Comparison of ENCODE assay signal across 12 mouse cellular contexts in genomic region chr1:83218260-83218659, GRCm38 (mm10). TPM values are rescaled to one million over a fixed set of nuclear protein-coding genes. Genes with fewer than 3 reads are reported as not detected.
DNase-seq lines count a peak whose midpoint lies in the region; ATAC-seq and TF ChIP-seq lines count a peak whose summit lies in the region.
"Had no signal": no experiment of that assay in that cellular context is flagged by ENCODE, and none has a peak within 500 bp of the region (broad histone marks: within the 10 kb centered on the region; RNA-seq: fewer than 3 reads in every experiment).

No protein-coding gene starts in this region.

- no peak overlapping the region for H3K4me2 ChIP-seq in embryonic facial prominence, embryonic 11.5 days (ENCODE audit: low read depth, low read length)
- no peak overlapping the region for H3K4me2 ChIP-seq in CH12.LX (ENCODE audit: insufficient read depth, low read depth, poor library complexity, severe bottlenecking)
- no peak overlapping the region for H3K4me2 ChIP-seq in forebrain, postnatal 0 days (ENCODE audit: low read depth)
- H3K4me2 ChIP-seq: lung, embryonic 15.5 days had no signal

- WGBS in embryonic facial prominence, embryonic 11.5 days: 54% methylated on average over 1 of the region's 1 CpGs
- WGBS in embryonic facial prominence, embryonic 10.5 days: 45% methylated on average over 1 of the region's 1 CpGs
- WGBS in forebrain, postnatal 0 days: 44% methylated on average over 1 of the region's 1 CpGs
- 67% methylated on average over 1 of the region's 1 CpGs for WGBS in limb, embryonic 10.5 days

- DNase-seq in embryonic facial prominence, embryonic 11.5 days (ENCODE audit: low spot score): peak; percentile 54
- DNase-seq in embryonic facial prominence, embryonic 10.5 days (ENCODE audit: low spot score): no peak
- DNase-seq in kidney, postnatal 10 days: peak; percentile 7
- DNase-seq in kidney, postnatal 4 days: no peak
- no peak for DNase-seq in CH12.LX (ENCODE audit: extremely low read depth)
- peak; percentile 84 for DNase-seq in forebrain, postnatal 0 days
- DNase-seq in limb, embryonic 10.5 days (ENCODE audit: low spot score): no peak
- no peak for DNase-seq in lung, postnatal 36 days
- DNase-seq: thymus, adult 18-20 months had no signal

- peak; percentile 67; the same call in 1 of the 2 replicates for ATAC-seq in embryonic facial prominence, embryonic 11.5 days (replicated peaks; ENCODE audit: insufficient number of reproducible peaks, low FRiP score, low TSS enrichment, low read depth)
- peak; percentile 71 for ATAC-seq in forebrain, postnatal 0 days

- no peaks in the 10 kb centered on the region for H3K4me1 ChIP-seq in embryonic facial prominence, embryonic 11.5 days (ENCODE audit: control insufficient read depth, insufficient read depth, low read length)
- H3K4me1 ChIP-seq in embryonic facial prominence, embryonic 10.5 days: no peaks in the 10 kb centered on the region
- no peaks in the 10 kb centered on the region for H3K4me1 ChIP-seq in CH12.LX (ENCODE audit: control insufficient read depth in 1 of 2, insufficient read depth in 2 of 2)
- H3K4me1 ChIP-seq in forebrain, postnatal 0 days (ENCODE audit: insufficient read depth): no peaks in the 10 kb centered on the region
- H3K4me1 ChIP-seq in limb, embryonic 10.5 days: no peaks in the 10 kb centered on the region
- H3K4me1 ChIP-seq: lung, embryonic 15.5 days had no signal

- H3K27me3 ChIP-seq in embryonic facial prominence, embryonic 11.5 days (ENCODE audit: control insufficient read depth, insufficient read depth, low read length): no peaks in the 10 kb centered on the region
- no peaks in the 10 kb centered on the region for H3K27me3 ChIP-seq in embryonic facial prominence, embryonic 10.5 days (replicated peaks; ENCODE audit: low read depth, poor library complexity, severe bottlenecking)
- H3K27me3 ChIP-seq in CH12.LX (replicated peaks): no peaks in the 10 kb centered on the region
- no peaks in the 10 kb centered on the region for H3K27me3 ChIP-seq in forebrain, postnatal 0 days (ENCODE audit: insufficient read depth, low read length)
- no peaks in the 10 kb centered on the region for H3K27me3 ChIP-seq in limb, embryonic 10.5 days (ENCODE audit: low read depth, poor library complexity, severe bottlenecking)
- H3K27me3 ChIP-seq: lung, embryonic 15.5 days had no signal

- H3K9ac ChIP-seq in embryonic facial prominence, embryonic 11.5 days (replicated peaks; ENCODE audit: low read length): no peak overlapping the region
- H3K9ac ChIP-seq in CH12.LX (ENCODE audit: insufficient read depth, low read depth): no peak overlapping the region
- no peak overlapping the region for H3K9ac ChIP-seq in forebrain, postnatal 0 days
- H3K9ac ChIP-seq: lung, embryonic 15.5 days had no signal

- TF ChIP-seq CTCF in CH12.LX (conservative IDR thresholded peaks at IDR 0.05 in 1 of 2, IDR thresholded peaks at IDR 0.05 in 1 of 2; ENCODE audit: low read depth in 2 of 2, low read length in 2 of 2): peak in 1 of 2 experiments; percentile 27; a peak in 1 of 4 replicates
- peak; percentile 80 for TF ChIP-seq CTCF in forebrain, postnatal 0 days (IDR thresholded peaks at IDR 0.05; ENCODE audit: low read depth)

- TF ChIP-seq POLR2A in CH12.LX (IDR thresholded peaks at IDR 0.05; ENCODE audit: low read depth, low read length): no peak

- TF ChIP-seq RAD21 in CH12.LX (IDR thresholded peaks at IDR 0.05; ENCODE audit: low read depth, low read length): peak; percentile 33

- dilution Hi-C loops in CH12.LX (cut with MboI; ENCODE audit: extremely low pct_ligation_motif_present, extremely low pct_unique_long_range_greater_than_20kb, low sequenced_read_pairs): no loop called here

- no peak overlapping the region for H3K4me3 ChIP-seq in embryonic facial prominence, embryonic 11.5 days (ENCODE audit: low read depth, low read length)
- no peak overlapping the region for H3K4me3 ChIP-seq in embryonic facial prominence, embryonic 10.5 days
- H3K4me3 ChIP-seq in CH12.LX (replicated peaks in 1 of 3; ENCODE audit: low read depth in 2 of 3, low read length in 2 of 3, poor library complexity in 1 of 3): no peak overlapping the region
- H3K4me3 ChIP-seq in forebrain, postnatal 0 days (ENCODE audit: low read depth, low read length): no peak overlapping the region
- H3K4me3 ChIP-seq in limb, embryonic 10.5 days: no peak overlapping the region
- H3K4me3 ChIP-seq: lung, embryonic 15.5 days had no signal

- H3K27ac ChIP-seq in embryonic facial prominence, embryonic 11.5 days (replicated peaks; ENCODE audit: low read depth, low read length): no peak overlapping the region
- H3K27ac ChIP-seq in embryonic facial prominence, embryonic 10.5 days (replicated peaks): no peak overlapping the region
- no peak overlapping the region for H3K27ac ChIP-seq in CH12.LX (ENCODE audit: insufficient read depth, low read depth)
- no peak overlapping the region for H3K27ac ChIP-seq in forebrain, postnatal 0 days (ENCODE audit: low read depth, low read length)
- H3K27ac ChIP-seq in limb, embryonic 10.5 days: no peak overlapping the region
- H3K27ac ChIP-seq: lung, embryonic 15.5 days had no signal

- TF ChIP-seq EP300 in CH12.LX (IDR thresholded peaks at IDR 0.05; ENCODE audit: low read length): no peak

- no peaks in the 10 kb centered on the region for H3K9me3 ChIP-seq in embryonic facial prominence, embryonic 11.5 days (replicated peaks; ENCODE audit: control insufficient read depth, low read length)
- H3K9me3 ChIP-seq in embryonic facial prominence, embryonic 10.5 days: no peaks in the 10 kb centered on the region
- peaks cover 3% of the 10 kb centered on the region for H3K9me3 ChIP-seq in CH12.LX (replicated peaks; ENCODE audit: low read length)
- H3K9me3 ChIP-seq in forebrain, postnatal 0 days (ENCODE audit: low read length): no peaks in the 10 kb centered on the region
- H3K9me3 ChIP-seq in limb, embryonic 10.5 days (replicated peaks): no peaks in the 10 kb centered on the region
- H3K9me3 ChIP-seq: lung, embryonic 15.5 days had no signal

- in situ Hi-C loops in CH12.LX (cut with MboI; ENCODE audit: low pct_ligation_motif_present, low pct_unique_long_range_greater_than_20kb, low sequenced_read_pairs): loop anchor here (25.0 kb wide), 1 partner anchor 494 kb away; no protein-coding TSS in a partner anchor

- H3K79me2 ChIP-seq in CH12.LX (replicated peaks; ENCODE audit: control insufficient read depth, extremely low read depth, insufficient read depth, poor library complexity, severe bottlenecking): no peaks in the 10 kb centered on the region

- no peaks in the 10 kb centered on the region for H3K36me3 ChIP-seq in embryonic facial prominence, embryonic 11.5 days (replicated peaks; ENCODE audit: control insufficient read depth, insufficient read depth, low read depth, low read length)
- H3K36me3 ChIP-seq in embryonic facial prominence, embryonic 10.5 days (replicated peaks): no peaks in the 10 kb centered on the region
- no peaks in the 10 kb centered on the region for H3K36me3 ChIP-seq in CH12.LX (replicated peaks in 1 of 2; ENCODE audit: control insufficient read depth in 1 of 2, insufficient read depth in 1 of 2, low read length in 1 of 2)
- no peaks in the 10 kb centered on the region for H3K36me3 ChIP-seq in forebrain, postnatal 0 days (ENCODE audit: insufficient read depth)
- H3K36me3 ChIP-seq in limb, embryonic 10.5 days: no peaks in the 10 kb centered on the region
- H3K36me3 ChIP-seq: lung, embryonic 15.5 days had no signal

TF ChIP-seq in CH12.LX, 34 proteins besides CTCF, POLR2A, EP300 and RAD21:
- TF ChIP-seq SMC3 (IDR thresholded peaks at IDR 0.05; ENCODE audit: low read depth, low read length): 0 out of 2 replicates have a peak, but pooled peaks have one; percentile 10
- TF ChIP-seq MXI1 (IDR thresholded peaks at IDR 0.05; ENCODE audit: low read depth, low read length): no peak
TF ChIP-seq in CH12.LX: peak in this region for 1.

RNA-seq across cellular contexts. Expression of gene Daw1, which starts 58.7 kb away (rescaled TPM):
- polyA plus RNA-seq in embryonic facial prominence, embryonic 11.5 days (2014; fragmentation: Nextera tagmentation; extraction: Ambion mirVana): not detected in 2 replicates
- 0.18 TPM in 1 of 2 replicates, not detected in the other for polyA plus RNA-seq in embryonic facial prominence, embryonic 10.5 days (2016; fragmentation: Nextera tagmentation; extraction: Ambion mirVana)
- total RNA-seq in CH12.LX (2012; rRNA removed): not detected in 2 replicates
- not detected in 2 replicates for total RNA-seq in CH12.LX (2014; rRNA removed)
- not detected in 2 replicates for polyA plus RNA-seq in CH12.LX (2012; ENCODE audit: insufficient read length, low read depth)
- 2.0 and 2.5 TPM in 2 replicates for total RNA-seq in forebrain, postnatal 0 days (2014; rRNA removed)
- 0.93 and 1.6 TPM in 2 replicates for polyA plus RNA-seq in forebrain, postnatal 0 days (2015; fragmentation: Nextera tagmentation; extraction: Ambion mirVana)
- not detected in 2 replicates for polyA plus RNA-seq in limb, embryonic 10.5 days (2016; fragmentation: Nextera tagmentation; extraction: Ambion mirVana)
- total RNA-seq: common myeloid progenitor, adult 5-6 weeks; neutrophil, adult 5-6 weeks had no signal

Comparison
In these comparisons a context has a peak if more than half of its experiments do, and no peak if none do; other contexts are left out.
1. DNase-seq: peak in embryonic facial prominence, embryonic 11.5 days (single experiment), kidney, postnatal 10 days (single experiment) and forebrain, postnatal 0 days (single experiment); none in embryonic facial prominence, embryonic 10.5 days (single experiment), kidney, postnatal 4 days (0 of 2), CH12.LX (single experiment), limb, embryonic 10.5 days (single experiment) and lung, postnatal 36 days (single experiment).